Mouse (Mus musculus) testis, postnatal 14 days (tissue): ENCODE results near the gene Stk17b.

Experiments used
- DNase-seq: peaks from one replicate; pipeline ENCODE4 v3.0.0; 2021; ENCODE audit warnings: low spot score

Gene Stk17b

GRCm38 (mm10) chr1:53784721-53785418, at the start of gene Stk17b:
TSS of gene Stk17b (minus strand) at chr1:53785224.
- peak; percentile 92 for DNase-seq

GRCm38 (mm10) chr1:53830286-53830685, 45.3 kb upstream of the Stk17b start:
- DNase-seq: no peak

- no peak for DNase-seq
These were observed 44.1 kb upstream of the Stk17b start for GRCm38 (mm10) chr1:53829089-53829488.

GRCm38 (mm10) chr1:53824446-53825337, 39.7 kb upstream of the Stk17b start:
- no peak for DNase-seq

DNA sequence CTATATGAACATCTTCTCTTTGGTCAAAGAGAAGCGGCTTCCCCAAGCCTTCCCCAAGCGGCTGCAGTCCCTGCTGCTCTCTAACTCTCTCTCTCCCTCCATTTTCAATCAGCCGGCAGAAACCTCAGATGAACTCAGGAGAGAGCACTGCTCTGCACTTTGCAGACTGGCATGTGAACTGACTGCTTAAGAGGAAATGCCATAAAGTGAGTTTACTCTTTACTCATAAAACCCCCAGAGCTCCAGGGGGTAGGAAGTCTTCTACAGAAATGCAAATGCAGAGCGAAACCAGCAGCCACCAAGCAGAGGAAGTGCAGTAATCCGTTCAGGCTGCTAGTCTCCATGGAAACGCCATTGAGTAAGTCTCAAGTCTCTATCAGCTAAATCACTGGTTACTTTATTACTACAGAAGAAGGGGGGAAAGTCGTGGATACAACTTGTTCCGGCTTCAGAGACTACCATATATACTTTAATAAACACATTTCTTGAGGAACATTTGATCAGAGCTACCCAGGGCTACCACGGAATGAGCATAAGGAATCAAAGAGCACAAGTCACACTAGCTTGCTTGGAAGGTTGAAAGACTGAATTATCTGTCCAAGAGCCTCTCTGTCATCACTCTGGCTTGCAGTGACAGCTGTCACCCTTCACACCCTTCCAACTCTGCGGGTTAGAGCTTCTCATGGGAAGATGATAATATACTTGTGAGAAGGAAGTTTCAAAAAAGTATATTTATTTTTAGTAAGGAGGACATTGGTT, 38.8 kb upstream of the Stk17b start:
- DNase-seq: no peak

- no peak for DNase-seq
These were observed 37.0 kb upstream of the Stk17b start for GRCm38 (mm10) chr1:53821983-53822382.

DNA sequence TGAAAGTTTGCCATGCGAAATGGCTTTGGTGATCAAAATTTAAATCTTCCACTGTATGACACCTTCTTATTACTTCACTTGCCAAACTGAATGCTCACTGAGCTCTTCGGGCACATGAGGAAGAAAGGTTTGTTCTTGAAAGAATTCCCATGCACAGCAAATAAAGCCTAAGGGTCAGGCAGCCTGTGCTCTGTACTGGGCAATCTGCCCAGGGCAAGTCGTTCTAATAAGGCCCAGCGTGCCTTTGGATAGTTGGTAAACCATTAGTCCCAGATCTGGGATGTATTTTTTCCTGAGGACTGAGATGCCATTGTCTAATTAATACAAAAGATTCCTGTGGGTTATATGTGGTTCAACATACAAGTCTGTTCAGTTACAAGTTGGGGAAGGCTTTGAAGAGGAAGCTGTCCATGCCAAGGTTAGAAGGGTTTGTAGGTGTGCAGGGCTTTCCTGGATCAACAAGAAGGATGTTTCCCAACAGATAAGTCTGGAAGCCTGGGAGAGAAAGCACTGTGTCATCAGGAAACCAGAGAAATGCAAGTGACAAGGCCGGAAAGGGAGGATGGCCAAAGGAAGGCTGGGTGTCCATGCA, 35.1 kb upstream of the Stk17b start:
- no peak for DNase-seq

GRCm38 (mm10) chr1:53818072-53818862, 33.2 kb upstream of the Stk17b start:
- no peak for DNase-seq

- no peak for DNase-seq
These were observed 31.3 kb upstream of the Stk17b start for GRCm38 (mm10) chr1:53816353-53816752.

- no peak for DNase-seq
These were observed 29.2 kb upstream of the Stk17b start for GRCm38 (mm10) chr1:53814077-53814705.

GRCm38 (mm10) chr1:53811919-53812318, 26.9 kb upstream of the Stk17b start:
- DNase-seq: no peak

GRCm38 (mm10) chr1:53808229-53808628, 23.2 kb upstream of the Stk17b start:
- DNase-seq: no peak

- no peak for DNase-seq
These were observed 12.8 kb upstream of the Stk17b start for GRCm38 (mm10) chr1:53797811-53798210.

GRCm38 (mm10) chr1:53797074-53797473, 12.1 kb upstream of the Stk17b start:
- DNase-seq: no peak

DNA sequence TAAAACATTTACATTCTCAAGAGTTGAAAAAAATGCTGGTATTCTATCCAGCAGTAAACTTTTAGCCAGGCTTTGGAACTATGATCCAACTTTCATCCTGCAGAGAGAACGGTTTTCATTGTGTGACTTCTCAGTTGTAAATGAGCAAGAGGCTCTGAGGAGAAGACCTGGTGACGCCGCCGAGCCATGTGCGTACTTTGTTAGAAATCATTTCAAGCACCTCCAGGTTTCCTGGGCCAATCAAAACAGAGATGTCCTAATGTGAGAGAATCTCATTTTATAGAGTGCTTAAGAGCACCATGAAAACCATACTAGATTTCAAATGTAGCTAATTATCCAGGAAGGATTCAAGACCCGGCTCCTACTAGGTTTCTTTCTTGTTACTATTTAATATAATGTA, 11.2 kb upstream of the Stk17b start:
- no peak for DNase-seq

DNA sequence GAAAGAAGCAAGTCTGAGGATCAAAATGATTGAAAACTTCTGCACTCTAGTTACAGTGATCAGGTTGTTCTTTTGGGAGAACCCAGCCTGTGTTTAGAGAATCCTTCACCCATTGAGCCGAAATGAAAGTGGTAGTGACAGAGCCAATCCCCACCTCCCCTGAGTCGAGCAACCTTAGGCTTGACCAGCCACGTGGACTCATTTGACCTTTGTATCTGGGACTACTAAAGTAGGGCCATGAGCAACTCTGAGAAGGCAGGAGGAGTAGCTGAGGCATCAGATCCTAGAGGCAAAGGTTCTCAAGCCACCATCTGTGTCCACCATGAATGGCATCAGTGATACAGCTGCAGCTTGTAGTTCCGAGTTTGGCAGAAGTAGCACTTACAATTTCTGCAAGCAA, 10.6 kb upstream of the Stk17b start:
- DNase-seq: no peak

DNA sequence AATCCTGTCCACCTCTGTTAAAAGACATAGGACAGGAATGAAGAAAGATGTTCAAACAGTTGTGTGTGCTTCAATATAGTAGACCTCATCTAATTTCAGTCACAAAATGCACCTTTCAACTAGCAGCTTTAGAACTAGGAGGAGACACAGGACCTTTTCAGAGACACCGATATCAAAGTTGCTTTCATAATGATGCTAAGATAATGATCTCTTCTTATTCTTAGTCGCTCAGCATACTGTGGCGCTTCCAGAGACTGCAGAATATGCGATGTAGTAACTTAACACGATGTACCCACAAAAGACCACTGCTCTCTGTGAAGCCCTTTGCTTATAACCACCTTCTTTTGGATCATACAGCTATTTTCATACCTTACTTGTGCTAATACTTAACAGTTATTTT, 10.1 kb upstream of the Stk17b start:
- DNase-seq: no peak

DNA sequence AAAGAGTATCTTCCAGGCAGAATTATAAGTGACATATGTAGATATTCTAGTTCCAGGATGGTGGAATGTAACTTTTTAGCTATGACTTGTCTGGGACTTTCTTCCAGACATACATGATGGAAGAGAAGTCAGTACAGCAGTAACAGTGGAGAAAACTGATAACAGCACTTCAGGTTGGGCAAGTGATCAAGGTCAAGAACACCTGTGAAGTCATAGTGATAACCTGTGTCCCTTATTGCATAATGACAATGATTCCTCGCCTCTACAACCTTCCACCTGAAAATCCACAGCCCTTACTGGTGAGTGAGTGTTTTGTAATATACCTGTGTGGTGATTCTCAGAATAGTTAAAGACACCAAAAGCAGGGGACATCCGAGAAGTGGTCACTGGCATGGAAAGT, 9.3 kb upstream of the Stk17b start:
- no peak for DNase-seq

DNA sequence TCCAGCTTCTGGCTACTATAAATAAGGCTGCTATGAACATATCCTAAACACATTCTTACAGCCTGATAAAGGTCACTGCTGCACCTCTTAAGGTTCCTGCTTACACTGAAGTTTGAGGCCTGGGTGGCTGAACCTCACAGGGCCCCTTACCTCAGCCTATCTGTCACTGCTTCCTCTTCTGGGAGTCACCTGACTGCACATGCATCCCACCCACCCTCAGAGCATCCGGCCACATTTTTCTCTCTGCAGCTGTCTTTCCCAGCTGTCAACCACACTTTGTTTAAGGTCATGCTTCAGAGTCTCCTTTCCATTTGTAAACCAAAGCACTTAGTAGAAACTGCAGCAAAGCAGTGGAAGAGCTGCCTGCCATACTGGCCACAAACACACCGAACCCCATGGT, 6.3 kb upstream of the Stk17b start:
- no peak for DNase-seq

DNA sequence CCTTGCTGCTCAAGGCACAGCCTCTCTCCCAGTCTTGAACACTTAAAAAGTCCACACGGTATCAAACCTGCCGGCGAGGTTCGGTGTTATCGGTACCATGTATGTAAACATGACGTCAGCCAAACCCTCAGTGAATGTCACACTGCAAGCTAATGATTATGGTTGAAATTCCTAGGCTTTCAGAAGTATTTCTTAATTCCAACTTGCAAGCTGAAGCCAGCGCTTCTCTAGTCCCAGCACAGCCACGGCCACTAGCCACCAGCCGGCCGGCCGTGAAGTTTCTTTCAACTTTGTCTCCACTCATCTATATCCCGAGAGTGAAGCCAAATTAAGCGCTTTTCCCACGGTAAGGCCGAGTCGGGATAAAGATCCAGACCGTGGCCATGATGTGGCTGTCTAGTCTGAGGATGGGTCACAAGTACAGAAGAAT, 718 bp downstream of the Stk17b start:
- DNase-seq: peak; percentile 12

DNA sequence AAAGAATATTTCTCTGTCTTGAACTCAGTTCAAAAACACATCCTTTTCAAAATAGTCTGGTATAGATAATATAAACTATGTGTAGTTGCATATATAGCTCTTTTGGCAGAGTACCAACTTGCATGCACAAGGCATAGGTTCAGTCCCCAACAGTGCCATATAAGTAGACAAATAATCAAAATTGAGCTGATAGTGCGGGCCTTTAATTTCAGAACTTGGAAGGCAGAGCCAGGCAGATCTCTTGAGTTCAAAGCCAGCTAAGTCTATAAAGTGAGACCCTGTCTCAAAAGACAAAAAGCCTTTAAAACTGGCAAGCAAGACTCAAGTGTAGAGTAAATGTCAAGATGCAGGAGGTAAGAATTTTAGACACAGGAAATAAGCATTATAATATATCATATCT, 2.1 kb downstream of the Stk17b start:
- no peak for DNase-seq
